ENCODE assay signal across 10 mouse cellular contexts in the genomic region with DNA sequence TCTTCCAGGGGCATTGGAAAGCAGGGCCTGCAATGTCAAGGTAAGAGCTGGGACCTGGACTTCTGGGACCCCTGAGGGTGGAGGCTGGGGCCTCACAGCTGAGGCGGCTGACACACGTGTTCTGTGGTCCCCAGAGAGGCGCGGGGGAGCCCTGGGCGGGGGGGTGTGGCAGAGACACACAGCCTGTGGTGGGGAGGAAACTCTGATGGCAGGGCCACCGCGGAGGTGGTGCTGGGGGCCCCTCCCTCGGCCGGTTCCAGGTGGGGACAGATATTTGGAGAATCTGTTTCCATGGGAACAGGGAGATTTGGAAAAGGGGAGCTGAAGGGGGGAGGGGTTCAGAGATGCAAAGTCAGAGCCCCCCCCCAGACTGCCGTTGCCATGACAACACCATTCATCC. TPM values are rescaled to one million over a fixed set of nuclear protein-coding genes. Genes with fewer than 3 reads are reported as not detected.
DNase-seq lines count a peak whose midpoint lies in the region; ATAC-seq and TF ChIP-seq lines count a peak whose summit lies in the region.
"Had no signal": no experiment of that assay in that cellular context is flagged by ENCODE, and none has a peak within 500 bp of the region (broad histone marks: within the 10 kb centered on the region; RNA-seq: fewer than 3 reads in every experiment).

No protein-coding gene starts in this region.

- peaks cover 32% of the 10 kb centered on the region for H3K27me3 ChIP-seq in liver, postnatal 0 days (ENCODE audit: insufficient read depth, low read length)
- H3K27me3 ChIP-seq in neural tube, embryonic 14.5 days (ENCODE audit: control insufficient read depth, insufficient read depth, low read length), result peaks cover 5% of the 10 kb centered on the region; the same call in 1 of the 2 replicates

- peak overlapping the region; percentile 64; the same call in 1 of the 2 replicates for H3K4me2 ChIP-seq in liver, postnatal 0 days (ENCODE audit: low read depth, low read length)
- peak overlapping the region; percentile 63 for H3K4me2 ChIP-seq in neural tube, embryonic 14.5 days (ENCODE audit: low read depth, low read length)

- no peak overlapping the region for H3K4me3 ChIP-seq in liver, postnatal 0 days (ENCODE audit: low read depth, low read length)
- H3K4me3 ChIP-seq in neural tube, embryonic 14.5 days (ENCODE audit: low read depth, low read length), result peak overlapping the region; percentile 33; the same call in 1 of the 2 replicates

- no peak for TF ChIP-seq CTCF in liver, postnatal 0 days (IDR thresholded peaks at IDR 0.05; ENCODE audit: low read depth)

- ATAC-seq in liver, postnatal 0 days, result no peak
- peak; percentile 23; the same call in 1 of the 2 replicates for ATAC-seq in neural tube, embryonic 14.5 days (ENCODE audit: low read depth)
- no peak for ATAC-seq in monocyte, adult 5-6 weeks (replicated peaks; ENCODE audit: insufficient number of reproducible peaks, low FRiP score, low TSS enrichment, poor library complexity, severe bottlenecking)

- no peak overlapping the region for H3K9ac ChIP-seq in liver, postnatal 0 days (replicated peaks)
- H3K9ac ChIP-seq in neural tube, embryonic 14.5 days (replicated peaks; ENCODE audit: low read depth, low read length), result peak overlapping the region; percentile 3; the same call in 1 of the 2 replicates

- H3K9me3 ChIP-seq in liver, postnatal 0 days (ENCODE audit: low read length), result no peaks in the 10 kb centered on the region
- no peaks in the 10 kb centered on the region for H3K9me3 ChIP-seq in neural tube, embryonic 14.5 days (ENCODE audit: control insufficient read depth, low read length)
- H3K9me3 ChIP-seq: megakaryocyte, embryonic 14.5 days had no signal

- no peaks in the 10 kb centered on the region; the same call in 1 of the 2 replicates for H3K36me3 ChIP-seq in liver, postnatal 0 days (replicated peaks; ENCODE audit: insufficient read depth, low read length)
- H3K36me3 ChIP-seq in neural tube, embryonic 14.5 days (ENCODE audit: control insufficient read depth, insufficient read depth, low read length), result no peaks in the 10 kb centered on the region

- H3K27ac ChIP-seq in liver, postnatal 0 days (ENCODE audit: low read depth), result no peak overlapping the region
- H3K27ac ChIP-seq in neural tube, embryonic 14.5 days (ENCODE audit: low read depth, low read length), result no peak overlapping the region

- H3K4me1 ChIP-seq in liver, postnatal 0 days (ENCODE audit: insufficient read depth), result peaks cover 25% of the 10 kb centered on the region
- peaks cover 18% of the 10 kb centered on the region for H3K4me1 ChIP-seq in neural tube, embryonic 14.5 days (ENCODE audit: control insufficient read depth, insufficient read depth, low read length)

- TF ChIP-seq EP300 in liver, postnatal 0 days (IDR thresholded peaks at IDR 0.05; ENCODE audit: low read depth), result no peak

- WGBS in liver, postnatal 0 days (ENCODE audit: insufficient replicate concordance), result 9% methylated on average over 10 of the region's 10 CpGs
- WGBS in neural tube, embryonic 14.5 days, result 4% methylated on average over 10 of the region's 10 CpGs

- peak; percentile 55 for DNase-seq in liver, postnatal 0 days
- DNase-seq in liver, result no peak
- DNase-seq in cerebellum, postnatal 25 days, result peak; percentile 29 to 47
- peak; percentile 46 to 59 for DNase-seq in layer of hippocampus, adult 8-10 months (ENCODE audit: low spot score in 2 of 2)
- DNase-seq in ovary, postnatal 36 days (ENCODE audit: low spot score), result no peak
- DNase-seq in urinary bladder, adult 2 months (ENCODE audit: low spot score), result no peak

RNA-seq across cellular contexts. Expression of a gene that starts 15.3 kb away (rescaled TPM):
- polyA plus RNA-seq in liver, postnatal 0 days (2015; fragmentation: Nextera tagmentation; extraction: Ambion mirVana), result 0.04 and 0.09 TPM in 2 replicates
- total RNA-seq in layer of hippocampus, adult 8-10 months (2022), result 100 to 1,000 TPM; 458 to 553 (median 501) TPM
- polyA plus RNA-seq in neural tube, embryonic 14.5 days (2014; fragmentation: Nextera tagmentation; extraction: Ambion mirVana), result 0.88 and 1.5 TPM in 2 replicates
- polyA plus RNA-seq in urinary bladder, adult 2 months (2012; rRNA removed), result 1.6 and 2.4 TPM in 2 replicates
- 1.9 to 7.0 TPM (median 3.2 TPM) in 3 replicates for total RNA-seq in monocyte, adult 5-6 weeks (2017)

RNA-seq across cellular contexts. Expression of a gene that starts 15.4 kb away (rescaled TPM):
- polyA plus RNA-seq in liver, postnatal 0 days (2015; fragmentation: Nextera tagmentation; extraction: Ambion mirVana), result 38.6 and 40.7 TPM in 2 replicates
- total RNA-seq in layer of hippocampus, adult 8-10 months (2022), result 10 to 100 TPM; 57.2 to 68.4 (median 58.8) TPM
- polyA plus RNA-seq in neural tube, embryonic 14.5 days (2014; fragmentation: Nextera tagmentation; extraction: Ambion mirVana), result 39.2 and 52.5 TPM in 2 replicates
- polyA plus RNA-seq in urinary bladder, adult 2 months (2012; rRNA removed), result 303 and 327 TPM in 2 replicates
- total RNA-seq in monocyte, adult 5-6 weeks (2017), result 50.6 to 61.2 TPM (median 60.3 TPM) in 3 replicates

RNA-seq across cellular contexts. Expression of a gene that starts 28.5 kb away (rescaled TPM):
- polyA plus RNA-seq in liver, postnatal 0 days (2015; fragmentation: Nextera tagmentation; extraction: Ambion mirVana), result 0.12 and 0.13 TPM in 2 replicates
- 100 to 1,000 TPM; 131 to 139 (median 137) TPM for total RNA-seq in layer of hippocampus, adult 8-10 months (2022)
- polyA plus RNA-seq in neural tube, embryonic 14.5 days (2014; fragmentation: Nextera tagmentation; extraction: Ambion mirVana), result 4.2 and 5.1 TPM in 2 replicates
- polyA plus RNA-seq in urinary bladder, adult 2 months (2012; rRNA removed), result 11.8 and 21.5 TPM in 2 replicates
- not detected in 3 replicates for total RNA-seq in monocyte, adult 5-6 weeks (2017)

RNA-seq across cellular contexts. Expression of a gene that starts 54.8 kb away (rescaled TPM):
- polyA plus RNA-seq in liver, postnatal 0 days (2015; fragmentation: Nextera tagmentation; extraction: Ambion mirVana), result 4.2 and 5.1 TPM in 2 replicates
- under 1 TPM in 1 of 4 experiments, not detected in 3; 0.09 TPM for total RNA-seq in layer of hippocampus, adult 8-10 months (2022)
- 0.04 TPM in 1 of 2 replicates, not detected in the other for polyA plus RNA-seq in neural tube, embryonic 14.5 days (2014; fragmentation: Nextera tagmentation; extraction: Ambion mirVana)
- 0.04 TPM in 1 of 2 replicates, not detected in the other for polyA plus RNA-seq in urinary bladder, adult 2 months (2012; rRNA removed)
- 2.6 to 2.9 TPM in 2 of 3 replicates, not detected in the other for total RNA-seq in monocyte, adult 5-6 weeks (2017)
- polyA plus RNA-seq: heart, embryonic 16.5 days had no signal

Comparison
In these comparisons a context has a peak if more than half of its experiments do, and no peak if none do; other contexts are left out.
1. DNase-seq: peak in liver, postnatal 0 days (single experiment), cerebellum, postnatal 25 days (2 of 2) and layer of hippocampus, adult 8-10 months (2 of 2); none in liver (single experiment), ovary, postnatal 36 days (single experiment) and urinary bladder, adult 2 months (single experiment).